Mouse (Mus musculus) myocyte (in vitro differentiated cells): ENCODE measurements around the gene Vmn1r197. TPM values are rescaled to one million over a fixed set of nuclear protein-coding genes. Genes with fewer than 3 reads are reported as not detected.

Experiments used
- H3K27me3 ChIP-seq: one replicate; pipeline ENCODE4 v1.6.1; 2011; ENCODE audit not compliant: control insufficient read depth, insufficient read depth, insufficient read length
- H3K36me3 ChIP-seq: one replicate; pipeline ENCODE4 v1.6.1; 2011; ENCODE audit not compliant: control insufficient read depth, insufficient read depth
- H3K4me2 ChIP-seq: one replicate; pipeline ENCODE4 v1.6.1; 2011; ENCODE audit warnings: low read depth, control low read depth
- H3K4me3 ChIP-seq: one replicate; pipeline ENCODE4 v1.5.1; 2011; ENCODE audit warnings: mild to moderate bottlenecking, control low read depth, moderate library complexity
- H3K79me2 ChIP-seq: one replicate; pipeline ENCODE4 v1.6.1; 2011; ENCODE audit not compliant: control insufficient read depth, insufficient read depth
- H3ac ChIP-seq: one replicate; pipeline ENCODE4 v1.6.1; 2011; ENCODE audit not compliant: control insufficient read depth, insufficient read length
- CEBPB ChIP-seq: IDR thresholded peaks from 2 replicates; pipeline ENCODE4 v1.6.1; 2011; ENCODE audit warnings: mild to moderate bottlenecking, moderate library complexity; ENCODE audit not compliant: poor library complexity, insufficient read depth, severe bottlenecking
- E2F4 ChIP-seq: IDR thresholded peaks from one replicate; pipeline ENCODE4 v1.6.1; 2011; ENCODE audit warnings: mild to moderate bottlenecking, control low read depth, moderate library complexity; ENCODE audit not compliant: insufficient read depth
- MAX ChIP-seq: IDR thresholded peaks from one replicate; pipeline ENCODE4 v1.6.1; 2011; ENCODE audit warnings: low read depth, mild to moderate bottlenecking, control low read depth
- MYOD1 ChIP-seq, 3 experiments: IDR thresholded peaks; one replicate each; pipeline ENCODE4 v1.6.1; 2011; ENCODE audit warnings: control low read depth in 2 of 3, low read depth in 2 of 3, mild to moderate bottlenecking in 2 of 3, moderate library complexity in 1 of 3; ENCODE audit not compliant: insufficient read length in 2 of 3, control insufficient read depth in 1 of 3
- MYOG ChIP-seq, 3 experiments: IDR thresholded peaks; one replicate each; pipeline ENCODE4 v1.6.1; 2011; ENCODE audit warnings: control low read depth in 2 of 3, low read depth in 2 of 3, mild to moderate bottlenecking in 2 of 3; ENCODE audit not compliant: insufficient read length in 2 of 3, control insufficient read depth in 1 of 3, insufficient read depth in 1 of 3
- POLR2A ChIP-seq: IDR thresholded peaks from one replicate; pipeline ENCODE4 v1.6.1; 2011; ENCODE audit warnings: low read depth, mild to moderate bottlenecking, control low read depth, moderate library complexity; ENCODE audit not compliant: insufficient read length
- POLR2AphosphoS2 ChIP-seq: IDR thresholded peaks from one replicate; pipeline ENCODE4 v1.6.1; 2011; ENCODE audit warnings: low read depth, control low read depth; ENCODE audit not compliant: insufficient read length
- REST ChIP-seq: IDR thresholded peaks from one replicate; pipeline ENCODE4 v1.6.1; 2011; ENCODE audit warnings: mild to moderate bottlenecking, control low read depth, moderate library complexity; ENCODE audit not compliant: insufficient read depth, insufficient read length
- SRF ChIP-seq: IDR thresholded peaks from one replicate; pipeline ENCODE4 v1.6.1; 2011; ENCODE audit warnings: low read depth; ENCODE audit not compliant: control insufficient read depth, insufficient read length
- TCF12 ChIP-seq: IDR thresholded peaks from one replicate; pipeline ENCODE4 v1.6.1; 2011; ENCODE audit warnings: mild to moderate bottlenecking, control low read depth; ENCODE audit not compliant: poor library complexity, insufficient read depth, severe bottlenecking
- TCF3 ChIP-seq: IDR thresholded peaks from one replicate; pipeline ENCODE4 v1.6.1; 2011; ENCODE audit warnings: low read depth, control low read depth; ENCODE audit not compliant: insufficient read length
- USF1 ChIP-seq: IDR thresholded peaks from one replicate; pipeline ENCODE4 v1.6.1; 2011; ENCODE audit warnings: low read depth, mild to moderate bottlenecking, control low read depth, moderate library complexity
- polyA plus RNA-seq: library from polyadenylated mRNA; unstranded; fragments of >200 nt; fragmentation: generic; extraction: Trizol; gene quantifications from one replicate; pipeline ENCODE4 v1.2.1, GENCODE M21; 2012; ENCODE audit warnings: missing spikeins

The Vmn1r197 gene
- polyA plus RNA-seq, 1 experiment, result not detected

- Histone ChIP-seq H3K36me3 (no peaks in the 10 kb centered on the region), H3ac (no peak overlapping the region), H3K4me2 (no peak overlapping the region), H3K27me3 (no peaks in the 10 kb centered on the region), H3K79me2 (no peaks in the 10 kb centered on the region), H3K4me3 (no peak overlapping the region)
- TF ChIP-seq POLR2AphosphoS2 (no peak), USF1 (no peak), MYOD1 (IDR thresholded peaks at IDR 0.05; ENCODE audit: control insufficient read depth in 1 of 3, insufficient read length in 2 of 3, low read depth in 2 of 3) (no peak), CEBPB (no peak), REST (no peak), TCF12 (no peak)
These were observed 7.0 kb upstream of the Vmn1r197 start for GRCm38 (mm10) chr13:22317366-22317765.

GRCm38 (mm10) chr13:22320091-22320490, 4.3 kb upstream of the Vmn1r197 start:
- TF ChIP-seq REST (no peak), TCF12 (no peak), MAX (no peak), TCF3 (no peak), POLR2A (no peak), POLR2AphosphoS2 (no peak), E2F4 (no peak), MYOD1 (IDR thresholded peaks at IDR 0.05; ENCODE audit: control insufficient read depth in 1 of 3, insufficient read length in 2 of 3, low read depth in 2 of 3) (no peak), USF1 (no peak), MYOG (IDR thresholded peaks at IDR 0.05; ENCODE audit: control insufficient read depth in 1 of 3, insufficient read depth in 1 of 3, insufficient read length in 2 of 3, low read depth in 2 of 3) (no peak), SRF (no peak), CEBPB (no peak)
- H3K27me3 ChIP-seq, result no peaks in the 10 kb centered on the region

GRCm38 (mm10) chr13:22333269-22333668, 8.9 kb downstream of the Vmn1r197 start:
- H3K79me2 ChIP-seq, result no peaks in the 10 kb centered on the region
- TF ChIP-seq MYOG (IDR thresholded peaks at IDR 0.05; ENCODE audit: control insufficient read depth in 1 of 3, insufficient read depth in 1 of 3, insufficient read length in 2 of 3, low read depth in 2 of 3), result no peak
- TF ChIP-seq SRF, result no peak
- no peak for TF ChIP-seq E2F4
- TF ChIP-seq CEBPB, result no peak
- TF ChIP-seq TCF12, result no peak
- TF ChIP-seq REST, result no peak
- TF ChIP-seq POLR2A, result no peak
- TF ChIP-seq MAX, result no peak
- TF ChIP-seq POLR2AphosphoS2, result no peak
- TF ChIP-seq USF1, result no peak
- no peak for TF ChIP-seq TCF3
- TF ChIP-seq MYOD1 (IDR thresholded peaks at IDR 0.05; ENCODE audit: control insufficient read depth in 1 of 3, insufficient read length in 2 of 3, low read depth in 2 of 3), result no peak
- no peaks in the 10 kb centered on the region for H3K27me3 ChIP-seq
- H3K4me3 ChIP-seq, result no peak overlapping the region
- H3ac ChIP-seq, result no peak overlapping the region
- no peaks in the 10 kb centered on the region for H3K36me3 ChIP-seq
- no peak overlapping the region for H3K4me2 ChIP-seq

More at GRCm38 (mm10) chr13:22320091-22320490, 4.3 kb upstream of the Vmn1r197 start:
- Histone ChIP-seq H3K36me3 (no peaks in the 10 kb centered on the region), H3K79me2 (no peaks in the 10 kb centered on the region), H3K4me2 (no peak overlapping the region), H3K4me3 (no peak overlapping the region), H3ac (no peak overlapping the region)

- Histone ChIP-seq H3K4me2 (no peak overlapping the region), H3K79me2 (no peaks in the 10 kb centered on the region), H3K27me3 (no peaks in the 10 kb centered on the region), H3K36me3 (no peaks in the 10 kb centered on the region), H3K4me3 (no peak overlapping the region), H3ac (no peak overlapping the region)
- no peak for TF ChIP-seq MYOG (IDR thresholded peaks at IDR 0.05; ENCODE audit: control insufficient read depth in 1 of 3, insufficient read depth in 1 of 3, insufficient read length in 2 of 3, low read depth in 2 of 3)
- no peak for TF ChIP-seq TCF12
- TF ChIP-seq USF1, result no peak
- TF ChIP-seq MYOD1 (IDR thresholded peaks at IDR 0.05; ENCODE audit: control insufficient read depth in 1 of 3, insufficient read length in 2 of 3, low read depth in 2 of 3), result no peak
- TF ChIP-seq POLR2A, result no peak
- no peak for TF ChIP-seq REST
- no peak for TF ChIP-seq E2F4
- TF ChIP-seq TCF3, result no peak
These were observed 11.2 kb downstream of the Vmn1r197 start for GRCm38 (mm10) chr13:22335565-22335964.

DNA sequence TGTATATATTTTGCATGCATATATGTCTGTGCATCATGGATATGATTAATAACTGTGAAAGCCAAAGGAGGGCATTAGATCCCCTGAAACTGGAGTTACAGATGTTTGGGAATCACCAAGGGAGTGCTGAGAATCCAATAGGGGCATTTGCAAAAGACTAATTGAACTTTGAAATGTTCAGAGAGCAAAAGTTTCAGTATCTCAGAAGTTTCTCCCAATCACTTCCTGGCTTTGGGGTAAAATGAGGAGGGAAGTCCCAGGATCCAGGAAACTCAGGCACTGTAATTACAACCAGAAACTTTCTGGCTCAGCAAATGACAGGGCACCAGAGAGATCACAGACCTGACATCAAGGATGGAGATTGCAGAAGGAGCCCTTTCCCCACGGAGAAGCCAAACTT, 25.7 kb downstream of the Vmn1r197 start, which contains the start of gene Vmn1r198:
Vmn1r198 (plus strand) TSS at position 301 of the 400 bp plus-strand sequence.
- Histone ChIP-seq H3ac (no peak within 1 kb of the TSS), H3K79me2 (no peaks in the 10 kb centered on the region), H3K4me2 (no peak within 1 kb of the TSS), H3K27me3 (no peaks in the 10 kb centered on the region), H3K36me3 (no peaks in the 10 kb centered on the region), H3K4me3 (no peak within 1 kb of the TSS)
- TF ChIP-seq MYOG (IDR thresholded peaks at IDR 0.05; ENCODE audit: control insufficient read depth in 1 of 3, insufficient read depth in 1 of 3, insufficient read length in 2 of 3, low read depth in 2 of 3) (no peak), POLR2A (no peak), MAX (no peak), MYOD1 (IDR thresholded peaks at IDR 0.05; ENCODE audit: control insufficient read depth in 1 of 3, insufficient read length in 2 of 3, low read depth in 2 of 3) (no peak), E2F4 (no peak), TCF12 (no peak), TCF3 (no peak), REST (no peak), POLR2AphosphoS2 (no peak), USF1 (no peak), CEBPB (no peak), SRF (no peak)
